Comparison of ENCODE assay signal across 17 mouse cellular contexts in the genomic region with DNA sequence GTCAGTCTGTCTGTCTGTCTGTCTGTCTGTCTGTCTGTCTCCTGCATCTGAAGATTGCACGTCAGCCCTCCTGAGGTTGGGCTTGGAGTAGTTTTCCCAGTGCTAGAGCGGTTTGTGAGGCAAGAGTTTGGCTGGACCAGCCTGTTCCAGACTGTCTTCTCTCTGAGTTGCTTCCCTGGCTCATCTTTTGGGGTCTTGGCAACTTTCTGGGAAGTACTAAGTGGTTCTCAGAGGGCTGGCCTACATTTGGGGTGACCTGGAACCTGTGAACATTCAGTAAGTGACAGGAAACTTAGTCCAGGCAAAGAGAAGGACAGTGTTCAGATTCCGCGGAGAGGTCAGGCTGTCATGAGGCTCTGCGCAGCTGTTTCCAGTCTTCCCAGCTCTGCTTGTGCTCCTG. TPM values are rescaled to one million over a fixed set of nuclear protein-coding genes. Genes with fewer than 3 reads are reported as not detected.
DNase-seq lines count a peak whose midpoint lies in the region; ATAC-seq and TF ChIP-seq lines count a peak whose summit lies in the region.
"Had no signal": no experiment of that assay in that cellular context is flagged by ENCODE, and none has a peak within 500 bp of the region (broad histone marks: within the 10 kb centered on the region; RNA-seq: fewer than 3 reads in every experiment).

No protein-coding gene starts in this region.

- peaks cover 83% of the 10 kb centered on the region for H3K4me1 ChIP-seq in liver, embryonic 12.5 days
- H3K4me1 ChIP-seq in stomach, embryonic 14.5 days (ENCODE audit: control insufficient read depth, insufficient read depth, low read length): no peaks in the 10 kb centered on the region
- H3K4me1 ChIP-seq: forebrain, embryonic 15.5 days; midbrain, embryonic 15.5 days had no signal

- H3K4me2 ChIP-seq in liver, embryonic 12.5 days: no peak overlapping the region
- no peak overlapping the region for H3K4me2 ChIP-seq in stomach, embryonic 14.5 days (replicated peaks; ENCODE audit: low read depth, low read length)
- H3K4me2 ChIP-seq: forebrain, embryonic 15.5 days; midbrain, embryonic 15.5 days had no signal

- no peak for TF ChIP-seq CTCF in layer of hippocampus, adult 2 months (conservative IDR thresholded peaks at IDR 0.05)

- H3K27ac ChIP-seq in layer of hippocampus, adult 2 months: peak overlapping the region; percentile 78; the same call in 1 of the 2 replicates
- H3K27ac ChIP-seq in liver, embryonic 12.5 days: peak overlapping the region; percentile 94
- 0 out of 2 replicates have a peak overlapping the region, but pooled peaks have one; percentile 1 for H3K27ac ChIP-seq in stomach, embryonic 14.5 days (ENCODE audit: low read length)
- H3K27ac ChIP-seq: forebrain, embryonic 15.5 days; midbrain, embryonic 15.5 days had no signal

- WGBS in liver, embryonic 12.5 days (ENCODE audit: insufficient replicate concordance): 89% methylated on average over 5 of the region's 5 CpGs
- WGBS in stomach, embryonic 14.5 days: 91% methylated on average over 5 of the region's 5 CpGs

- H3K9ac ChIP-seq in liver, embryonic 12.5 days: peak overlapping the region; percentile 64; the same call in 1 of the 2 replicates
- no peak overlapping the region for H3K9ac ChIP-seq in stomach, embryonic 14.5 days (replicated peaks; ENCODE audit: low read depth, low read length)
- H3K9ac ChIP-seq: forebrain, embryonic 15.5 days; midbrain, embryonic 15.5 days had no signal

- no peak overlapping the region for H3K4me3 ChIP-seq in layer of hippocampus, adult 2 months
- H3K4me3 ChIP-seq in liver, embryonic 12.5 days: no peak overlapping the region
- H3K4me3 ChIP-seq in stomach, embryonic 14.5 days (ENCODE audit: low read depth, low read length): no peak overlapping the region
- H3K4me3 ChIP-seq: forebrain, embryonic 15.5 days; left cerebral cortex, adult 2 months; midbrain, embryonic 15.5 days had no signal

- ATAC-seq in liver, embryonic 12.5 days: no peak
- ATAC-seq in stomach, embryonic 14.5 days (ENCODE audit: insufficient number of reproducible peaks, insufficient read depth, low FRiP score, low read depth): no peak
- ATAC-seq: forebrain, embryonic 15.5 days; inflammation-experienced regulatory T-cells, adult 6 months; midbrain, embryonic 15.5 days had no signal

- no peaks in the 10 kb centered on the region for H3K27me3 ChIP-seq in liver, embryonic 12.5 days (replicated peaks)
- H3K27me3 ChIP-seq in stomach, embryonic 14.5 days (ENCODE audit: control insufficient read depth, insufficient read depth, low read length): no peaks in the 10 kb centered on the region
- H3K27me3 ChIP-seq: forebrain, embryonic 15.5 days; midbrain, embryonic 15.5 days had no signal

- peak; percentile 38 for DNase-seq in gastrocnemius, adult 18-20 months (ENCODE audit: low spot score)
- no peak for DNase-seq in gastrocnemius, postnatal 25 days
- no peak for DNase-seq in layer of hippocampus, adult 2 months (ENCODE audit: low spot score in 2 of 2)
- DNase-seq in layer of hippocampus, postnatal 14 days (ENCODE audit: low spot score in 2 of 2): no peak
- no peak for DNase-seq in thymus, postnatal 0 days (ENCODE audit: low spot score)
- DNase-seq in cerebellum, adult 9-11 months: no peak
- DNase-seq: adrenal gland, postnatal 14 days; cerebellum, postnatal 25 days; lung, postnatal 36 days; right cerebral cortex, postnatal 14 days; thymus, adult 2 months had no signal

- H3K9me3 ChIP-seq in liver, embryonic 12.5 days (replicated peaks): no peaks in the 10 kb centered on the region
- no peaks in the 10 kb centered on the region for H3K9me3 ChIP-seq in stomach, embryonic 14.5 days (ENCODE audit: control insufficient read depth, low read depth, low read length)
- H3K9me3 ChIP-seq: forebrain, embryonic 15.5 days; midbrain, embryonic 15.5 days had no signal

- H3K36me3 ChIP-seq in liver, embryonic 12.5 days: peaks cover 92% of the 10 kb centered on the region
- H3K36me3 ChIP-seq in stomach, embryonic 14.5 days (ENCODE audit: control insufficient read depth, insufficient read depth, low read length): peaks cover 19% of the 10 kb centered on the region

RNA-seq across cellular contexts. Expression of gene Cdc42bpg, which starts 14.0 kb away (rescaled TPM):
- total RNA-seq in gastrocnemius, adult 18-20 months (2021): 1 to 10 TPM; 6.4 to 8.8 TPM
- total RNA-seq in gastrocnemius, postnatal 25 days (2021): 1 to 10 TPM; 4.0 to 5.1 TPM
- total RNA-seq in layer of hippocampus, adult 2 months (2021): 1 to 10 TPM; 5.0 to 5.6 TPM
- 1 to 10 TPM; 4.9 to 5.6 TPM for total RNA-seq in layer of hippocampus, postnatal 14 days (2021)
- 0.20 TPM in 2 replicates for polyA plus RNA-seq in liver, embryonic 12.5 days (2016; fragmentation: Nextera tagmentation; extraction: Ambion mirVana)
- polyA plus RNA-seq in stomach, embryonic 14.5 days (2014; fragmentation: Nextera tagmentation; extraction: Ambion mirVana): 2.2 and 2.3 TPM in 2 replicates
- 0.37 and 0.52 TPM in 2 replicates for polyA plus RNA-seq in thymus, postnatal 0 days (2015; fragmentation: Nextera tagmentation; extraction: Ambion mirVana)

RNA-seq across cellular contexts. Expression of gene Ehd1, which starts 15.7 kb away (rescaled TPM):
- 10 to 100 TPM; 30.2 to 40.3 TPM for total RNA-seq in gastrocnemius, adult 18-20 months (2021)
- 10 to 100 TPM; 33.1 to 34.3 TPM for total RNA-seq in gastrocnemius, postnatal 25 days (2021)
- total RNA-seq in layer of hippocampus, adult 2 months (2021): 10 to 100 TPM; 80.2 to 82.3 TPM
- total RNA-seq in layer of hippocampus, postnatal 14 days (2021): 10 to 100 TPM; 68.8 to 79.0 TPM
- polyA plus RNA-seq in liver, embryonic 12.5 days (2016; fragmentation: Nextera tagmentation; extraction: Ambion mirVana): 85.4 and 91.9 TPM in 2 replicates
- polyA plus RNA-seq in stomach, embryonic 14.5 days (2014; fragmentation: Nextera tagmentation; extraction: Ambion mirVana): 44.9 and 46.2 TPM in 2 replicates
- 29.5 and 29.9 TPM in 2 replicates for polyA plus RNA-seq in thymus, postnatal 0 days (2015; fragmentation: Nextera tagmentation; extraction: Ambion mirVana)

RNA-seq across cellular contexts. Expression of gene Men1, which starts 42.5 kb away (rescaled TPM):
- total RNA-seq in gastrocnemius, adult 18-20 months (2021): 1 to 10 TPM; 6.2 to 6.9 TPM
- total RNA-seq in gastrocnemius, postnatal 25 days (2021): 1 to 10 TPM; 5.0 to 7.0 TPM
- total RNA-seq in layer of hippocampus, adult 2 months (2021): 10 to 100 TPM; 63.3 to 72.1 TPM
- 10 to 100 TPM; 66.4 to 68.2 TPM for total RNA-seq in layer of hippocampus, postnatal 14 days (2021)
- polyA plus RNA-seq in liver, embryonic 12.5 days (2016; fragmentation: Nextera tagmentation; extraction: Ambion mirVana): 48.6 and 49.4 TPM in 2 replicates
- polyA plus RNA-seq in stomach, embryonic 14.5 days (2014; fragmentation: Nextera tagmentation; extraction: Ambion mirVana): 40.0 and 41.3 TPM in 2 replicates
- polyA plus RNA-seq in thymus, postnatal 0 days (2015; fragmentation: Nextera tagmentation; extraction: Ambion mirVana): 54.0 and 54.2 TPM in 2 replicates

RNA-seq across cellular contexts. Expression of gene Map4k2, which starts 48.7 kb away (rescaled TPM):
- 1 to 10 TPM; 7.4 to 8.3 TPM for total RNA-seq in gastrocnemius, adult 18-20 months (2021)
- total RNA-seq in gastrocnemius, postnatal 25 days (2021): 10 to 100 TPM in 1 of 2 experiments, 1 to 10 TPM in 1; 9.2 to 14.6 TPM
- 100 to 1,000 TPM in 1 of 2 experiments, 10 to 100 TPM in 1; 81.9 to 105 TPM for total RNA-seq in layer of hippocampus, adult 2 months (2021)
- total RNA-seq in layer of hippocampus, postnatal 14 days (2021): 10 to 100 TPM; 82.6 to 85.8 TPM
- polyA plus RNA-seq in liver, embryonic 12.5 days (2016; fragmentation: Nextera tagmentation; extraction: Ambion mirVana): 9.2 and 9.3 TPM in 2 replicates
- 10.0 TPM in 2 replicates for polyA plus RNA-seq in stomach, embryonic 14.5 days (2014; fragmentation: Nextera tagmentation; extraction: Ambion mirVana)
- 49.6 and 57.3 TPM in 2 replicates for polyA plus RNA-seq in thymus, postnatal 0 days (2015; fragmentation: Nextera tagmentation; extraction: Ambion mirVana)

RNA-seq across cellular contexts. Expression of gene Atg2a, which starts 50.8 kb away (rescaled TPM):
- 10 to 100 TPM; 16.7 to 20.0 TPM for total RNA-seq in gastrocnemius, adult 18-20 months (2021)
- total RNA-seq in gastrocnemius, postnatal 25 days (2021): 10 to 100 TPM; 15.3 to 16.7 TPM
- total RNA-seq in layer of hippocampus, adult 2 months (2021): 10 to 100 TPM; 32.5 to 39.0 TPM
- 10 to 100 TPM; 35.9 to 38.2 TPM for total RNA-seq in layer of hippocampus, postnatal 14 days (2021)
- 7.1 and 8.2 TPM in 2 replicates for polyA plus RNA-seq in liver, embryonic 12.5 days (2016; fragmentation: Nextera tagmentation; extraction: Ambion mirVana)
- 9.2 and 10.4 TPM in 2 replicates for polyA plus RNA-seq in stomach, embryonic 14.5 days (2014; fragmentation: Nextera tagmentation; extraction: Ambion mirVana)
- polyA plus RNA-seq in thymus, postnatal 0 days (2015; fragmentation: Nextera tagmentation; extraction: Ambion mirVana): 5.6 and 6.5 TPM in 2 replicates

Comparison
In these comparisons a context has a peak if more than half of its experiments do, and no peak if none do; other contexts are left out.
1. H3K27ac ChIP-seq: peak in every context shown above with its lines; median percentile 94 in liver, embryonic 12.5 days; 78 in layer of hippocampus, adult 2 months; 1 in stomach, embryonic 14.5 days.
2. RNA of gene Men1, which starts 42.5 kb away (total RNA-seq): 63.3 to 72.1 TPM in layer of hippocampus, adult 2 months and 66.4 to 68.2 TPM in layer of hippocampus, postnatal 14 days; 5.0 to 7.0 TPM in gastrocnemius, postnatal 25 days and 6.2 to 6.9 TPM in gastrocnemius, adult 18-20 months; every median in the first group is over 4 times any median in the second.